Mouse (Mus musculus) naive thymus-derived CD4-positive, alpha-beta T cell, adult 5 months (primary cell): ENCODE measurements around the gene Smap1. TPM values are rescaled to one million over a fixed set of nuclear protein-coding genes. Genes with fewer than 3 reads are reported as not detected.

Experiments
- polyA plus RNA-seq: library from polyadenylated mRNA; unstranded; fragments of 100-300 nt; shearing (Covaris generic); gene quantifications from one replicate; pipeline ENCODE4 v1.2.1, GENCODE M21; 2017

The Smap1 gene
- 46.2 TPM for polyA plus RNA-seq

GRCm38 (mm10) chr1:23921711-23922529 is at the start of gene Smap1:
TSS of gene Smap1 (minus strand) at chr1:23922317.

Other genes starting within 250 kb of the Smap1 start
- gene B3gat2, start 160.6 kb downstream of the Smap1 start, polyA plus RNA-seq = 1.6 TPM
- 24.1 TPM for gene Sdhaf4, start 83.3 kb upstream of the Smap1 start, polyA plus RNA-seq
- not detected for gene Fam135a, start 178.0 kb upstream of the Smap1 start, polyA plus RNA-seq